Mouse (Mus musculus) MEL (cell line): Measurements from ENCODE around the gene Lrp10.

ENCODE experiments used
- CTCF ChIP-seq, 3 experiments: IDR thresholded peaks in 2 of 3; conservative IDR thresholded peaks in 1 of 3; 2 replicates each; pipeline ENCODE4 v1.5.1; 2011 to 2012; ENCODE audit warnings: low read length in 3 of 3, low read depth in 2 of 3, mild to moderate bottlenecking in 2 of 3, improper control_type of control experiment in 1 of 3, inconsistent platforms in 1 of 3, mixed read lengths in 1 of 3, moderate library complexity in 1 of 3; ENCODE audit not compliant: control insufficient read depth in 1 of 3, insufficient read depth in 1 of 3, poor library complexity in 1 of 3, severe bottlenecking in 1 of 3
- E2F4 ChIP-seq: IDR thresholded peaks from 2 replicates; pipeline ENCODE4 v1.6.1; 2011; ENCODE audit warnings: low read depth, low read length, improper control_type of control experiment, borderline replicate concordance
- ELF1 ChIP-seq: IDR thresholded peaks from 2 replicates; pipeline ENCODE4 v1.6.1; 2014; ENCODE audit warnings: low read depth, mild to moderate bottlenecking, inconsistent platforms, low read length, improper control_type of control experiment, moderate library complexity
- HCFC1 ChIP-seq: IDR thresholded peaks from 2 replicates; pipeline ENCODE4 v1.6.1; 2012; ENCODE audit warnings: low read depth, mild to moderate bottlenecking, inconsistent platforms, low read length, improper control_type of control experiment, moderate library complexity
- MAFK ChIP-seq: IDR thresholded peaks from 2 replicates; pipeline ENCODE4 v1.6.1; 2011; ENCODE audit warnings: low read depth, mild to moderate bottlenecking, low read length, improper control_type of control experiment, borderline replicate concordance
- MXI1 ChIP-seq: IDR thresholded peaks from 2 replicates; pipeline ENCODE4 v1.6.1; 2011; ENCODE audit warnings: mild to moderate bottlenecking, low read depth, low read length, improper control_type of control experiment

DNA sequence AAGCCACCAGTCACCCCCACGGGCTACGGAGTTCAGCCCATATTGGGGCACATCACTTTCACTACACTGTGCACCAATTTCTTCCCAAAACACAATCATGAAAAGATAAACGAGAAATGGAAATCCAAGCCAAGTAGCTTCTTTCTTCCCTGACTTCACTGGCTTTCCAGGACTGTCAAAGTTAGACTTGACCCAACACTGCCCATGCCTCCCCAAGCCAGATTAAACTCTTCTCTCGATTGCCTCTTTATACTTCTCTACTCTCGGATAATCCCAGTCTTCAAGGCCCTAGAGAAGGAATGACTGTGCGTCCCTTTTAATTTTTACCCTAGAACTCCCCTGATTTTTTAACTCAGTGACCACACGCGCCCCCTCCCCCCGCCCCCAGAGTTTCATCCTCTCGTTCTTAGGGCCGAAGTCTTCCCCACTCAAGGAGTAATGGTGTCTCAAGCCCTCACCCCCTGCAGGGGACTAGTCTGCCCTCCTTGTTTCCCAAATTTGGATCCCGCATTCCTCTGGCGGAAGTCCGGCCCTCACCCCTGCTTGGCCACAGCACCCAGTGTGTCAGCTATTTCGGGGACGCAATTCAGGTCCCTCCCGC is 52.9 kb downstream of the Lrp10 start:
- no peak for TF ChIP-seq CTCF (IDR thresholded peaks at IDR 0.05 in 2 of 3, conservative IDR thresholded peaks at IDR 0.05 in 1 of 3; ENCODE audit: control insufficient read depth in 1 of 3, insufficient read depth in 1 of 3, low read depth in 2 of 3, low read length in 3 of 3, poor library complexity in 1 of 3, severe bottlenecking in 1 of 3)
- TF ChIP-seq MAFK: no peak
- TF ChIP-seq E2F4: no peak
- TF ChIP-seq ELF1: no peak
- no peak for TF ChIP-seq HCFC1
- TF ChIP-seq MXI1: no peak; the same call in 1 of the 2 replicates
